Mouse (Mus musculus) CH12.LX (cell line): Measurements from ENCODE around the gene Klc1. TPM values are rescaled to one million over a fixed set of nuclear protein-coding genes. Genes with fewer than 3 reads are reported as not detected.

Experiments used
- DNase-seq: peaks from one replicate; pipeline ENCODE4 v3.0.0-alpha.2; 2013; ENCODE audit errors: extremely low read depth
- H3K27ac ChIP-seq: 2 replicates; pipeline ENCODE4 v1.5.1; 2012; ENCODE audit warnings: low read depth, mild to moderate bottlenecking, control low read depth, moderate library complexity; ENCODE audit not compliant: insufficient read depth
- H3K27me3 ChIP-seq: replicated peaks from 2 replicates; pipeline ENCODE3; 2012; ENCODE audit warnings: inconsistent platforms
- H3K36me3 ChIP-seq, 2 experiments: replicated peaks in 1 of 2; 2 replicates each; pipeline versions ENCODE3 to v1.6.1; 2012; ENCODE audit warnings: inconsistent platforms in 1 of 2, low read length in 1 of 2, mild to moderate bottlenecking in 1 of 2, mixed read lengths in 1 of 2, moderate library complexity in 1 of 2; ENCODE audit not compliant: control insufficient read depth in 1 of 2, insufficient read depth in 1 of 2
- H3K4me1 ChIP-seq, 2 experiments: 2 replicates each; pipeline ENCODE4 v1.6.1; 2012; ENCODE audit warnings: inconsistent platforms in 1 of 2, moderate library complexity in 1 of 2; ENCODE audit not compliant: insufficient read depth in 2 of 2, control insufficient read depth in 1 of 2
- H3K4me2 ChIP-seq: 2 replicates; pipeline ENCODE4 v1.6.1; 2012; ENCODE audit warnings: low read depth, mild to moderate bottlenecking, control low read depth; ENCODE audit not compliant: poor library complexity, insufficient read depth, severe bottlenecking
- H3K4me3 ChIP-seq, 3 experiments: fragments of 150-350 bp in 1 of 3; sonication (generic) in 1 of 3; replicated peaks in 1 of 3; 2 replicates each; pipeline versions ENCODE3 to v1.5.1; 2011 to 2012; ENCODE audit warnings: low read depth in 2 of 3, low read length in 2 of 3, mild to moderate bottlenecking in 2 of 3, moderate library complexity in 2 of 3, control low read depth in 1 of 3, improper control_type of control experiment in 1 of 3, inconsistent platforms in 1 of 3, mixed read lengths in 1 of 3; ENCODE audit not compliant: poor library complexity in 1 of 3
- H3K79me2 ChIP-seq: replicated peaks from 2 replicates; pipeline ENCODE4 v1.6.1; 2012; ENCODE audit warnings: mild to moderate bottlenecking, moderate library complexity; ENCODE audit not compliant: control insufficient read depth, poor library complexity, insufficient read depth, severe bottlenecking; ENCODE audit errors: extremely low read depth
- H3K9ac ChIP-seq: 2 replicates; pipeline ENCODE4 v1.6.1; 2012; ENCODE audit warnings: low read depth, mild to moderate bottlenecking, control low read depth, moderate library complexity; ENCODE audit not compliant: insufficient read depth
- H3K9me3 ChIP-seq: replicated peaks from 2 replicates; pipeline ENCODE3; 2012; ENCODE audit warnings: low read length, inconsistent platforms, mixed read lengths
- BHLHE40 ChIP-seq: IDR thresholded peaks from 2 replicates; pipeline ENCODE4 v1.6.1; 2011; ENCODE audit warnings: mild to moderate bottlenecking, low read depth, low read length, improper control_type of control experiment
- CHD1 ChIP-seq: IDR thresholded peaks from 2 replicates; pipeline ENCODE4 v1.6.1; 2012; ENCODE audit warnings: low read depth, low read length, improper control_type of control experiment, inconsistent platforms
- CTCF ChIP-seq, 2 experiments: IDR thresholded peaks in 1 of 2; conservative IDR thresholded peaks in 1 of 2; 2 replicates each; pipeline ENCODE4 v1.5.1; 2011 to 2012; ENCODE audit warnings: low read depth in 2 of 2, low read length in 2 of 2, improper control_type of control experiment in 1 of 2, inconsistent platforms in 1 of 2, mild to moderate bottlenecking in 1 of 2, moderate library complexity in 1 of 2
- EP300 ChIP-seq: IDR thresholded peaks from 2 replicates; pipeline ENCODE4 v1.6.1; 2011; ENCODE audit warnings: low read length, improper control_type of control experiment
- HCFC1 ChIP-seq: IDR thresholded peaks from 2 replicates; pipeline ENCODE4 v1.6.1; 2012; ENCODE audit warnings: low read depth, mild to moderate bottlenecking, inconsistent platforms, low read length, improper control_type of control experiment
- JUND ChIP-seq: conservative IDR thresholded peaks from 2 replicates; pipeline ENCODE4 v1.6.1; 2011; ENCODE audit warnings: low read depth, low read length, improper control_type of control experiment
- MAX ChIP-seq: IDR thresholded peaks from 2 replicates; pipeline ENCODE4 v1.6.1; 2011; ENCODE audit warnings: low read length, improper control_type of control experiment
- MAZ ChIP-seq: IDR thresholded peaks from 2 replicates; pipeline ENCODE4 v1.6.1; 2012; ENCODE audit warnings: low read depth, mild to moderate bottlenecking, inconsistent platforms, low read length, improper control_type of control experiment, moderate library complexity
- MEF2A ChIP-seq: IDR thresholded peaks from 2 replicates; pipeline ENCODE4 v1.6.1; 2014; ENCODE audit warnings: low read depth, mild to moderate bottlenecking, inconsistent platforms, low read length, improper control_type of control experiment, borderline replicate concordance
- MXI1 ChIP-seq: IDR thresholded peaks from 2 replicates; pipeline ENCODE4 v1.6.1; 2011; ENCODE audit warnings: mild to moderate bottlenecking, low read depth, low read length, improper control_type of control experiment
- NELFE ChIP-seq: IDR thresholded peaks from 2 replicates; pipeline ENCODE4 v1.6.1; 2011; ENCODE audit warnings: low read depth, low read length, improper control_type of control experiment
- NRF1 ChIP-seq: IDR thresholded peaks from 2 replicates; pipeline ENCODE4 v1.6.1; 2014; ENCODE audit warnings: low read depth, mild to moderate bottlenecking, inconsistent platforms, low read length, improper control_type of control experiment, moderate library complexity
- PAX5 ChIP-seq: IDR thresholded peaks from 2 replicates; pipeline ENCODE4 v1.6.1; 2012; ENCODE audit warnings: low read length, inconsistent platforms, mixed read lengths
- POLR2A ChIP-seq: IDR thresholded peaks from 2 replicates; pipeline ENCODE4 v1.6.1; 2011; ENCODE audit warnings: low read depth, mild to moderate bottlenecking, improper control_type of control experiment, low read length
- POLR2AphosphoS2 ChIP-seq: IDR thresholded peaks from 2 replicates; pipeline ENCODE4 v1.6.1; 2011; ENCODE audit warnings: low read depth, low read length, improper control_type of control experiment
- RAD21 ChIP-seq: IDR thresholded peaks from 2 replicates; pipeline ENCODE4 v1.6.1; 2011; ENCODE audit warnings: low read depth, mild to moderate bottlenecking, low read length, improper control_type of control experiment, moderate library complexity
- RCOR1 ChIP-seq: conservative IDR thresholded peaks from 2 replicates; pipeline ENCODE4 v1.6.1; 2012; ENCODE audit warnings: low read depth, mild to moderate bottlenecking, inconsistent platforms, low read length, improper control_type of control experiment
- SMC3 ChIP-seq: IDR thresholded peaks from 2 replicates; pipeline ENCODE4 v1.6.1; 2011; ENCODE audit warnings: low read depth, low read length, improper control_type of control experiment
- TBP ChIP-seq: conservative IDR thresholded peaks from 2 replicates; pipeline ENCODE4 v1.6.1; 2011; ENCODE audit warnings: low read depth, low read length, improper control_type of control experiment
- TCF12 ChIP-seq: IDR thresholded peaks from 2 replicates; pipeline ENCODE4 v1.6.1; 2014; ENCODE audit warnings: low read depth, mild to moderate bottlenecking, inconsistent platforms, low read length, improper control_type of control experiment
- UBTF ChIP-seq: IDR thresholded peaks from 2 replicates; pipeline ENCODE4 v1.6.1; 2012; ENCODE audit warnings: low read depth, mild to moderate bottlenecking, inconsistent platforms, low read length, improper control_type of control experiment, moderate library complexity
- ZKSCAN1 ChIP-seq: IDR thresholded peaks from 2 replicates; pipeline ENCODE4 v1.6.1; 2012; ENCODE audit warnings: low read depth, inconsistent platforms, low read length, improper control_type of control experiment, borderline replicate concordance
- ZNF384 ChIP-seq: IDR thresholded peaks from 2 replicates; pipeline ENCODE4 v1.6.1; 2012; ENCODE audit warnings: low read depth, low read length, improper control_type of control experiment, inconsistent platforms
- dilution Hi-C: fragments of 300-500 bp; cut with MboI; formaldehyde crosslinking; loops from 2 replicates; pipeline ENCODE4 v1.14.3; 2020; ENCODE audit warnings: low sequenced_read_pairs; ENCODE audit not compliant: extremely low pct_unique_long_range_greater_than_20kb, extremely low pct_ligation_motif_present
- in situ Hi-C: fragments of 300-500 bp; cut with MboI; formaldehyde crosslinking; loops from 3 replicates; pipeline ENCODE4 v1.14.3; 2019; ENCODE audit warnings: low sequenced_read_pairs, low pct_ligation_motif_present, low pct_unique_long_range_greater_than_20kb, mixed read lengths
- polyA plus RNA-seq: library from polyadenylated mRNA; unstranded; fragments of >175 nt; gene quantifications from 2 replicates; pipeline ENCODE4 v1.2.1, GENCODE M21; 2012; ENCODE audit warnings: low read depth; ENCODE audit not compliant: insufficient read length
- total RNA-seq, 2 experiments: library from RNA; depleted of rRNA; stranded (reverse); fragments of 300-350 nt in 1 of 2; fragments of >200 nt in 1 of 2; gene quantifications; 2 replicates each; pipeline ENCODE4 v1.2.3; 2012 to 2014

Klc1 gene
- total and polyA plus RNA-seq, 3 experiments = 45.6 to 77.0 (median 55.1) TPM

GRCm38 (mm10) chr12:111791474-111792104, 32.9 kb downstream of the Klc1 start:
- no peaks in the 10 kb centered on the region; the same call in 1 of the 2 replicates for H3K79me2 ChIP-seq
- peaks cover 25 to 67% of the 10 kb centered on the region in 2 experiments for H3K4me1 ChIP-seq
- no peak overlapping the region for H3K4me3 ChIP-seq
- no peaks in the 10 kb centered on the region for H3K27me3 ChIP-seq
- in situ Hi-C loops = no loop called here
- H3K9me3 ChIP-seq = no peaks in the 10 kb centered on the region
- peaks cover 64 to 87% of the 10 kb centered on the region in 2 experiments for H3K36me3 ChIP-seq
- no peak for TF ChIP-seq NRF1
- no peak for TF ChIP-seq PAX5
- TF ChIP-seq JUND = no peak
- TF ChIP-seq BHLHE40 = no peak
- no peak for TF ChIP-seq EP300
- TF ChIP-seq CHD1 = no peak
- no peak for TF ChIP-seq MAX
- TF ChIP-seq POLR2A = no peak
- TF ChIP-seq RAD21 = no peak
- TF ChIP-seq ZNF384 = no peak
- TF ChIP-seq SMC3 = no peak
- no peak for TF ChIP-seq NELFE
- TF ChIP-seq RCOR1 = no peak
- TF ChIP-seq, all 38 proteins: peak for 0
- H3K9ac ChIP-seq = no peak overlapping the region
- dilution Hi-C loops = no loop called here
- H3K27ac ChIP-seq = no peak overlapping the region
- no peak overlapping the region for H3K4me2 ChIP-seq
- peak; percentile 45 for DNase-seq

GRCm38 (mm10) chr12:111794102-111794501, 35.5 kb downstream of the Klc1 start:
- no peaks in the 10 kb centered on the region; the same call in 1 of the 2 replicates for H3K79me2 ChIP-seq

More at GRCm38 (mm10) chr12:111794102-111794501, 35.5 kb downstream of the Klc1 start:
- peaks cover 31 to 81% of the 10 kb centered on the region in 2 experiments for H3K4me1 ChIP-seq
- H3K9me3 ChIP-seq = no peaks in the 10 kb centered on the region
- H3K36me3 ChIP-seq = peaks cover 47 to 86% of the 10 kb centered on the region in 2 experiments
- H3K4me2 ChIP-seq = peak overlapping the region; percentile 24
- in situ Hi-C loops (no loop called here), dilution Hi-C loops (no loop called here)
- peak overlapping the region; percentile 34 for H3K9ac ChIP-seq
- peak; percentile 84 for DNase-seq
- H3K4me3 ChIP-seq = peak overlapping the region in 1 of 3 experiments; percentile 19
- H3K27ac ChIP-seq = peak overlapping the region; percentile 87
- no peaks in the 10 kb centered on the region for H3K27me3 ChIP-seq
- no peak for TF ChIP-seq BHLHE40
- no peak for TF ChIP-seq TBP
- peak in 1 of 2 experiments; percentile 42; a peak in 2 of 4 replicates for TF ChIP-seq CTCF (conservative IDR thresholded peaks at IDR 0.05 in 1 of 2, IDR thresholded peaks at IDR 0.05 in 1 of 2; ENCODE audit: low read depth in 2 of 2, low read length in 2 of 2)
- TF ChIP-seq ZKSCAN1 = no peak
- TF ChIP-seq MAX = no peak; the same call in 1 of the 2 replicates
- peak; percentile 64; the same call in 1 of the 2 replicates for TF ChIP-seq UBTF
- peak; percentile 84; the same call in 1 of the 2 replicates for TF ChIP-seq MXI1
- TF ChIP-seq JUND = no peak
- no peak for TF ChIP-seq MEF2A
- 0 out of 2 replicates have a peak, but pooled peaks have one; percentile 45 for TF ChIP-seq MAZ
- no peak for TF ChIP-seq POLR2AphosphoS2
- TF ChIP-seq HCFC1 = no peak
- peak; percentile 34; the same call in 1 of the 2 replicates for TF ChIP-seq TCF12
- TF ChIP-seq, all 38 proteins: peak for 5
